Mouse (Mus musculus) left cerebral cortex, postnatal 14 days (tissue): ENCODE measurements at regions not wholly inside any gene's neighbourhood (a gene's known extent, or its start where the extent isn't known, plus 50 kb on each side); places are given as distances from the start of the nearest gene placed in this dataset.

Experiments used
- DNase-seq, 2 experiments: peaks; one replicate each; pipeline ENCODE4 v3.0.0; 2021 to 2022; ENCODE audit warnings: low spot score in 2 of 2, mixed read lengths in 1 of 2
- intact Hi-C: fragments of 180-260 bp; cut with DNase I; formaldehyde crosslinking; loops from one replicate; pipeline ENCODE4 v1.15.1; 2025

GRCm38 (mm10) chr1:125488915-125489730, 53.6 kb upstream of the Actr3 start:
- no peak for DNase-seq
- intact Hi-C loops = no loop called here

GRCm38 (mm10) chr1:125491014-125491413, 55.5 kb upstream of the Actr3 start:
- intact Hi-C loops = loop anchor here (5.0 kb wide), 1 partner anchor 54 kb away; the partner anchor contains the start of gene Actr3
- no peak for DNase-seq

DNA sequence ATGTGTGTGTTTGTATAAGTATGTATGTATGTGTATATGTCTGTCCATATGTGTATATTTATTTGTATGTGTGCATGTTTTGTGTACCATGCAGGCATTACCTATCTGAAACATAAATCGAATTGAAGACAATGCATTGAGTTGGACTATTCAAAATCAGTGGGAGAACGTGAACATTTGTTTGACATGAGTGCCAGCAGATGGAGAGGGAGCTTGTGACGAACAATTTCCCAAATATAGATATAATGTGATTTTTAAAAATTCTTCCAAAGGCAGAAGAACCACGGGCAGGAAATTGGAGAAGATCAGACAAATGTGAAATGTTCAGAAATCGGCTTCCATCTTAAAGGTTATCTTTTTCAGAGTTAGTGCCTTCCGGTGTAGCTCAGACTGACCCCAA, 59.1 kb upstream of the Actr3 start:
- DNase-seq = no peak
- intact Hi-C loops = loop anchor here (5.0 kb wide), 1 partner anchor 57 kb away; the partner anchor contains the start of gene Actr3

- intact Hi-C loops = no loop called here
- no peak for DNase-seq
Measured at GRCm38 (mm10) chr1:125495320-125496083, 60.0 kb upstream of the Actr3 start.

DNA sequence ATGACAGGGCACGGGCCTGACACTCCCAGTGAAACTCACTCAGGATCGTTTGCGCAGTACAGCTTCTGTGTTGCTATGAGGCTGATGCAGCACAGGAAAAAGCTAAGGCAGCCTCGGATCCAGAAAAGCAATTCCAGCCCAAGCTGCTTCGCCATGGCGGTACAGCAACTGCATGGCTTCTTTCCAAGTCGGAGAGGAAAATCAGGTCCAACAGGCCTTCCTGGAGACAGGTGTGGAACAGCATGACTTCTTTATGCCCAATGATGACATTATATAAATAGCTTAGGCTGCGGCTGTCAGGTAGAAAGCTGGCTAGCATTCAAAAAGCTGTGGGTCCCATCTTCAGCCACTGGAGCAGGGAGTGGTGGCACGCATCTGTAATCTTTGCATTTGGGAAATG, 61.5 kb upstream of the Actr3 start:
- intact Hi-C loops = no loop called here
- DNase-seq = no peak

- DNase-seq = no peak
- intact Hi-C loops = no loop called here
Measured at GRCm38 (mm10) chr1:125501964-125502517, 58.4 kb upstream of the Slc35f5 start.

DNA sequence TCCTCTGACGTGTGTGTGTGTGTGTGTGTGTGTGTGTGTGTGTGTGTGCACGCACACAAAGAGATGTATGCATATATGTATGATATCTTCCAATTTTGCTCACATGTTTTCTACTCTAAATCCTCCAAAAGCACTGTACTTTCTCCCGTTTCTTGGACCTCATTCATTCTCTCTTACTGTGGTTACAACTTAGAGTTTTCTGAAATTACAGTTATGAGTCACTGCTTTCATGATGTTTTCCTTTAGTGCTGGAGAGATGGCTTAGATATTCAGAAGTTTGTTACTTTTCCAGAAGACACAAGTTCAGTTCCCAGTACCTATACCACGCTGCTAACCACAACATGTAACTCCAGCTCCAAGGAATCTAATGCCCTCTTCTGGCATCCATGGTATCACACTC, 56.5 kb upstream of the Slc35f5 start:
- intact Hi-C loops = no loop called here
- DNase-seq = no peak

- intact Hi-C loops = no loop called here
- DNase-seq = no peak
Measured at GRCm38 (mm10) chr1:125507786-125508514, 52.4 kb upstream of the Slc35f5 start.

- intact Hi-C loops = no loop called here
- DNase-seq = no peak
Measured at GRCm38 (mm10) chr1:125508594-125509257, 51.7 kb upstream of the Slc35f5 start.
